Mouse (Mus musculus) embryonic facial prominence, embryonic 14.5 days (tissue): ENCODE results near the gene Orai3. TPM values are rescaled to one million over a fixed set of nuclear protein-coding genes. Genes with fewer than 3 reads are reported as not detected.
"Not testable (repeated sequence)": the region's sequence is repeated elsewhere in the genome, so short reads cannot be mapped to it uniquely, and the experiment has no call there.

Experiments used
- ATAC-seq: fragments of 200-750 bp; cut with Nextera tagmentation; 2 replicates; pipeline ENCODE4 v1.8.0; 2017; ENCODE audit warnings: low read depth, moderate number of reproducible peaks, moderate TSS enrichment
- DNase-seq: peaks from one replicate; pipeline ENCODE4 v3.0.0-alpha.2; 2015; ENCODE audit warnings: low spot score
- H3K27ac ChIP-seq: fragments of 300-500 bp; sonication (generic); replicated peaks from 2 replicates; pipeline ENCODE4 v1.5.1; 2014; ENCODE audit warnings: low read depth, mild to moderate bottlenecking, low read length, moderate library complexity
- H3K27me3 ChIP-seq: fragments of 300-500 bp; sonication (generic); replicated peaks from 2 replicates; pipeline ENCODE4 v1.6.1; 2014; ENCODE audit warnings: low read length; ENCODE audit not compliant: control insufficient read depth, insufficient read depth
- H3K36me3 ChIP-seq: fragments of 300-500 bp; sonication (generic); 2 replicates; pipeline ENCODE4 v1.6.1; 2014; ENCODE audit warnings: low read length, mixed read lengths; ENCODE audit not compliant: control insufficient read depth, insufficient read depth
- H3K4me1 ChIP-seq: fragments of 300-500 bp; sonication (generic); 2 replicates; pipeline ENCODE4 v1.6.1; 2014; ENCODE audit warnings: antibody characterized with exemption, low read length; ENCODE audit not compliant: control insufficient read depth, insufficient read depth
- H3K4me2 ChIP-seq: fragments of 300-500 bp; sonication (generic); 2 replicates; pipeline ENCODE4 v1.6.1; 2014; ENCODE audit warnings: low read depth, mild to moderate bottlenecking, low read length, moderate library complexity, mixed read lengths
- H3K4me3 ChIP-seq: fragments of 300-500 bp; sonication (generic); 2 replicates; pipeline ENCODE4 v1.5.1; 2014; ENCODE audit warnings: low read depth, mild to moderate bottlenecking, low read length
- H3K9ac ChIP-seq: fragments of 300-500 bp; sonication (generic); 2 replicates; pipeline ENCODE4 v1.6.1; 2014; ENCODE audit warnings: low read depth, mild to moderate bottlenecking, low read length, moderate library complexity, mixed read lengths
- H3K9me3 ChIP-seq: fragments of 300-500 bp; sonication (generic); 2 replicates; pipeline ENCODE4 v1.6.1; 2016; ENCODE audit warnings: low read length; ENCODE audit not compliant: control insufficient read depth
- WGBS: fragments of 180-500 bp; shearing (Covaris S2); extraction: QIAGEN DNeasy Blood & Tissue Kit; methylation state at CpG from one replicate; pipeline ENCODE4 v1.1.7; 2014; 5-methylcytosine and 5-hydroxymethylcytosine counted together
- polyA plus RNA-seq: library from polyadenylated mRNA; unstranded; fragments of >200 nt; fragmentation: Nextera tagmentation; extraction: Ambion mirVana; gene quantifications from 2 replicates; pipeline ENCODE4 v1.2.1, GENCODE M21; 2014

Orai3 gene
- polyA plus RNA-seq, 1 experiment from 2014 or later = 10.4 TPM

- Histone ChIP-seq H3K27me3 (no peaks in the 10 kb centered on the region), H3K27ac (no peak overlapping the region), H3K4me2 (no peak overlapping the region), H3K9me3 (no peaks in the 10 kb centered on the region), H3K36me3 (peaks cover 11% of the 10 kb centered on the region; the same call in 1 of the 2 replicates), H3K4me1 (peaks cover 18% of the 10 kb centered on the region), H3K4me3 (no peak overlapping the region), H3K9ac (no peak overlapping the region)
- 42% methylated on average over 9 of the region's 9 CpGs for WGBS
- DNase-seq (peak; percentile 77), ATAC-seq (no peak)
Measured at GRCm38 (mm10) chr7:127773664-127774384, 4.2 kb downstream of the Orai3 start.

GRCm38 (mm10) chr7:127775837-127776236 lies 6.2 kb downstream of the Orai3 start:
- Histone ChIP-seq H3K4me2 (peak overlapping the region; percentile 78), H3K4me1 (peaks cover 13% of the 10 kb centered on the region), H3K9ac (peak overlapping the region; percentile 94), H3K36me3 (peaks cover 30% of the 10 kb centered on the region), H3K27ac (peak overlapping the region; percentile 99), H3K4me3 (peak overlapping the region; percentile 90)
- ATAC-seq, H3K27me3 ChIP-seq, H3K9me3 ChIP-seq, DNase-seq: not testable (repeated sequence)
- WGBS = 75% methylated on average over 7 of the region's 7 CpGs

- Histone ChIP-seq H3K4me1 (peaks cover 8% of the 10 kb centered on the region), H3K36me3 (peaks cover 36% of the 10 kb centered on the region), H3K27me3 (no peaks in the 10 kb centered on the region), H3K4me3 (peak within 1 kb of the TSS; percentile 90), H3K4me2 (peak within 1 kb of the TSS; percentile 78), H3K27ac (peak within 1 kb of the TSS; percentile 99), H3K9ac (peak within 1 kb of the TSS; percentile 94), H3K9me3 (no peaks in the 10 kb centered on the region)
- WGBS = under 1% methylated on average over 23 of the region's 23 CpGs
- peak; percentile 92 for DNase-seq
- peak; percentile 62 for ATAC-seq
Measured at GRCm38 (mm10) chr7:127776426-127776825, 6.8 kb downstream of the Orai3 start, which contains the start of gene Setd1a. Setd1a (plus strand) TSS chr7:127776670.

- WGBS = 0% methylated on average over 19 of the region's 70 CpGs
- Histone ChIP-seq H3K27ac (peak overlapping the region; percentile 99), H3K4me3 (peak overlapping the region; percentile 90), H3K9me3 (no peaks in the 10 kb centered on the region), H3K4me1 (peaks cover 8% of the 10 kb centered on the region), H3K36me3 (peaks cover 41% of the 10 kb centered on the region), H3K27me3 (no peaks in the 10 kb centered on the region), H3K4me2 (peak overlapping the region; percentile 78), H3K9ac (peak overlapping the region; percentile 94)
- DNase-seq (peak; percentile 98), ATAC-seq (peak; percentile 92)
Measured at GRCm38 (mm10) chr7:127776878-127777473, 7.4 kb downstream of the Orai3 start.

GRCm38 (mm10) chr7:127777474-127778266 lies 8.1 kb downstream of the Orai3 start:
- Histone ChIP-seq H3K4me2 (peak overlapping the region; percentile 78), H3K27me3 (no peaks in the 10 kb centered on the region), H3K9me3 (no peaks in the 10 kb centered on the region), H3K4me1 (peaks cover 8% of the 10 kb centered on the region), H3K4me3 (peak overlapping the region; percentile 90), H3K36me3 (peaks cover 48% of the 10 kb centered on the region), H3K9ac (peak overlapping the region; percentile 94), H3K27ac (peak overlapping the region; percentile 99)
- ATAC-seq (peak; percentile 56), DNase-seq (peak; percentile 58)
- WGBS = 2% methylated on average over 27 of the region's 66 CpGs

DNA sequence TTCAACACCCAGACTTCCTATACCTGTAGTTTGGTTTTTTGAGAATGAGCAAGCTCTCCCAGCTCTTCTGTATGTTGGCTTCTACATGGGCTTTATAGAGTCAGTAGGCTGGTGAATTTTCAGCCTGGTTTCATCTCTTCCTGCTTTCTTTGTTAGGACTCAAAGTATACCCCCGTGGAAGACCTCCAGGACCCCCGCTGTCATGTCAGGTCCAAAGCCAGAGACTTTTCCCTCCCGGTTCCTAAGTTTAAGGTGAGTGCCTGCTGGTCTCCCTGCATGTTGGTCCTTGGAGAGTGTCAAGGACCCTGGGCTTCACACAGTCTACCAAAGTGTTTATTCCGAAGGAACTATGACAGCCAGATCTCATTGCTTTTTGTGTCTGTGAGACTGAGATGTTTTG lies 8.7 kb downstream of the Orai3 start:
- no peak for ATAC-seq

DNA sequence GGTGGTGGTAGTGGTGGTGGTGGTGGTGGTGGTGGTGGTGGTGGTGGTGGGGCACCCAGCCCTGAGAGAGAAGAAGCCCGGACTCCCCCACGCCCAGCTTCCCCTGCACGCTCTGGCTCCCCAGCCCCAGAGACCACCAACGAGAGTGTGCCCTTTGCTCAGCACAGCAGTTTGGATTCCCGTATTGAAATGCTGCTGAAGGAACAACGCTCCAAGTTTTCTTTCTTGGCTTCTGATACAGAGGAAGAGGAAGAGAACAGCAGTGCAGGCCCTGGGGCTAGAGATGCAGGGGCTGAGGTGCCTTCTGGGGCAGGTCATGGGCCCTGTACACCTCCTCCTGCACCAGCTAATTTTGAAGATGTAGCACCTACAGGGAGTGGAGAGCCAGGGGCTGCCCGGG lies 15.7 kb downstream of the Orai3 start, which contains the start of gene Gm49388:
Gm49388 (plus strand) TSS at position 301 of the 400 bp plus-strand sequence.
- H3K9me3 ChIP-seq = no peaks in the 10 kb centered on the region
- WGBS = 98% methylated on average over 7 of the region's 7 CpGs
- ATAC-seq (no peak), DNase-seq (no peak)
- no peak within 1 kb of the TSS for H3K27ac ChIP-seq
- H3K9ac ChIP-seq = no peak within 1 kb of the TSS
- H3K4me3 ChIP-seq = no peak within 1 kb of the TSS
- H3K27me3 ChIP-seq = no peaks in the 10 kb centered on the region
- H3K4me2 ChIP-seq = no peak within 1 kb of the TSS
- H3K4me1 ChIP-seq = no peaks in the 10 kb centered on the region
- H3K36me3 ChIP-seq = peaks cover 97% of the 10 kb centered on the region

More for the DNA sequence above, 8.7 kb downstream of the Orai3 start:
- Histone ChIP-seq H3K27me3 (no peaks in the 10 kb centered on the region), H3K4me2 (peak overlapping the region; percentile 78), H3K4me1 (peaks cover 8% of the 10 kb centered on the region), H3K4me3 (peak overlapping the region; percentile 90), H3K27ac (peak overlapping the region; percentile 99; the same call in 1 of the 2 replicates), H3K9me3 (no peaks in the 10 kb centered on the region), H3K9ac (peak overlapping the region; percentile 94), H3K36me3 (peaks cover 52% of the 10 kb centered on the region)
- 76% methylated on average over 4 of the region's 4 CpGs for WGBS
- no peak for DNase-seq

GRCm38 (mm10) chr7:127797076-127797845 lies 27.6 kb downstream of the Orai3 start:
- Histone ChIP-seq H3K27ac (no peak overlapping the region), H3K36me3 (peaks cover 85% of the 10 kb centered on the region), H3K4me2 (no peak overlapping the region), H3K4me1 (no peaks in the 10 kb centered on the region), H3K4me3 (no peak overlapping the region), H3K9ac (no peak overlapping the region), H3K27me3 (no peaks in the 10 kb centered on the region), H3K9me3 (no peaks in the 10 kb centered on the region)
- DNase-seq (no peak), ATAC-seq (no peak)
- 90% methylated on average over 23 of the region's 23 CpGs for WGBS
